Mouse (Mus musculus) left cerebral cortex, postnatal 10 days (tissue): Measurements from ENCODE around the gene Pdhx. TPM values are rescaled to one million over a fixed set of nuclear protein-coding genes. Genes with fewer than 3 reads are reported as not detected.

Experiments
- DNase-seq, 2 experiments: peaks; one replicate each; pipeline ENCODE4 v3.0.0; 2021 to 2022; ENCODE audit warnings: low spot score in 2 of 2, mixed read lengths in 1 of 2; ENCODE audit errors: extremely low spot score in 1 of 2
- intact Hi-C: fragments of 180-260 bp; cut with DNase I; formaldehyde crosslinking; loops from one replicate; pipeline ENCODE4 v1.15.1; 2025
- total RNA-seq, 2 experiments: library from RNA; stranded (reverse); gene quantifications; 2 replicates each; pipeline ENCODE4 v1.2.3; 2021

The Pdhx gene
- total RNA-seq: 10 to 100 TPM; 69.4 to 70.6 TPM

GRCm38 (mm10) chr2:103073219-103073982, at the start of gene Pdhx, which contains the start of gene Apip:
Pdhx (minus strand) TSS chr2:103073513.
Apip (plus strand) TSS chr2:103073675.
- DNase-seq: peak; percentile 99 to 100
- intact Hi-C loops: no loop called here

GRCm38 (mm10) chr2:103119197-103119854, 46.0 kb upstream of the Pdhx start:
- intact Hi-C loops: no loop called here
- DNase-seq: no peak

- intact Hi-C loops: no loop called here
- DNase-seq: no peak
Measured at GRCm38 (mm10) chr2:103118324-103119196, 45.2 kb upstream of the Pdhx start.

GRCm38 (mm10) chr2:103117212-103117611, 43.9 kb upstream of the Pdhx start:
- DNase-seq: no peak
- intact Hi-C loops: no loop called here

GRCm38 (mm10) chr2:103111669-103112068, 38.4 kb upstream of the Pdhx start:
- no peak for DNase-seq
- intact Hi-C loops: no loop called here

- no peak for DNase-seq
- intact Hi-C loops: no loop called here
Measured at GRCm38 (mm10) chr2:103106172-103106571, 32.9 kb upstream of the Pdhx start.

GRCm38 (mm10) chr2:103102595-103102994, 29.3 kb upstream of the Pdhx start:
- no peak for DNase-seq
- intact Hi-C loops: no loop called here

GRCm38 (mm10) chr2:103089521-103089920, 16.2 kb upstream of the Pdhx start:
- intact Hi-C loops: loop anchor here (5.0 kb wide), 1 partner anchor 333 kb away; no protein-coding TSS in a partner anchor
- DNase-seq: no peak

- no peak for DNase-seq
- intact Hi-C loops: loop anchor here (5.0 kb wide), 1 partner anchor 334 kb away; no protein-coding TSS in a partner anchor
Measured at GRCm38 (mm10) chr2:103088099-103088498, 14.8 kb upstream of the Pdhx start.

- intact Hi-C loops: loop anchor here (2.0 to 5.0 kb wide), 2 partner anchors 260 to 336 kb away; no protein-coding TSS in a partner anchor
- peak in 1 of 2 experiments; percentile 36 for DNase-seq
Measured at GRCm38 (mm10) chr2:103086432-103086831, 13.1 kb upstream of the Pdhx start.

GRCm38 (mm10) chr2:103085633-103086032, 12.3 kb upstream of the Pdhx start:
- intact Hi-C loops: loop anchor here (2.0 to 5.0 kb wide), 2 partner anchors 261 to 337 kb away; no protein-coding TSS in a partner anchor
- no peak for DNase-seq

GRCm38 (mm10) chr2:103084451-103084850, 11.1 kb upstream of the Pdhx start:
- intact Hi-C loops: no loop called here
- no peak for DNase-seq

GRCm38 (mm10) chr2:103082853-103083252, 9.5 kb upstream of the Pdhx start:
- intact Hi-C loops: no loop called here
- no peak for DNase-seq

- no peak for DNase-seq
- intact Hi-C loops: no loop called here
Measured at GRCm38 (mm10) chr2:103081706-103082105, 8.4 kb upstream of the Pdhx start.

- DNase-seq: no peak
- intact Hi-C loops: no loop called here
Measured at GRCm38 (mm10) chr2:103081117-103081516, 7.8 kb upstream of the Pdhx start.

- intact Hi-C loops: no loop called here
- no peak for DNase-seq
Measured at GRCm38 (mm10) chr2:103070586-103070985, 2.7 kb downstream of the Pdhx start.

GRCm38 (mm10) chr2:103069752-103070405, 3.4 kb downstream of the Pdhx start:
- intact Hi-C loops: no loop called here
- no peak for DNase-seq

- DNase-seq: no peak
- intact Hi-C loops: no loop called here
Measured at GRCm38 (mm10) chr2:103068602-103069001, 4.7 kb downstream of the Pdhx start.
